Mouse (Mus musculus) midbrain, embryonic 14.5 days (tissue): Measurements from ENCODE around the gene Urgcp. TPM values are rescaled to one million over a fixed set of nuclear protein-coding genes. Genes with fewer than 3 reads are reported as not detected.

ENCODE experiments used
- ATAC-seq: fragments of 200-750 bp; cut with Nextera tagmentation; 2 replicates; pipeline ENCODE4 v1.8.0; 2017; ENCODE audit warnings: moderate number of reproducible peaks, moderate library complexity; ENCODE audit not compliant: low FRiP score, low TSS enrichment
- DNase-seq: peaks from one replicate; pipeline ENCODE4 v3.0.0-alpha.2; 2015
- H3K27ac ChIP-seq: fragments of 300-500 bp; sonication (generic); replicated peaks from 2 replicates; pipeline ENCODE4 v1.5.1; 2014; ENCODE audit warnings: mild to moderate bottlenecking, low read depth, low read length, moderate library complexity
- H3K27me3 ChIP-seq: fragments of 300-500 bp; sonication (generic); 2 replicates; pipeline ENCODE4 v1.6.1; 2014; ENCODE audit warnings: low read length, control low read depth, mixed read lengths; ENCODE audit not compliant: control insufficient read depth, insufficient read depth
- H3K36me3 ChIP-seq: fragments of 300-500 bp; sonication (generic); 2 replicates; pipeline ENCODE4 v1.6.1; 2014; ENCODE audit warnings: low read length, control low read depth; ENCODE audit not compliant: control insufficient read depth, insufficient read depth
- H3K4me1 ChIP-seq: fragments of 300-500 bp; sonication (generic); 2 replicates; pipeline ENCODE4 v1.6.1; 2014; ENCODE audit warnings: mild to moderate bottlenecking, antibody characterized with exemption, low read length, control low read depth; ENCODE audit not compliant: control insufficient read depth, insufficient read depth
- H3K4me2 ChIP-seq: fragments of 300-500 bp; sonication (generic); 2 replicates; pipeline ENCODE4 v1.6.1; 2014; ENCODE audit warnings: mild to moderate bottlenecking, low read length, moderate library complexity
- H3K4me3 ChIP-seq: fragments of 300-500 bp; sonication (generic); replicated peaks from 2 replicates; pipeline ENCODE4 v1.5.1; 2014; ENCODE audit warnings: low read depth, low read length
- H3K9ac ChIP-seq: fragments of 300-500 bp; sonication (generic); replicated peaks from 2 replicates; pipeline ENCODE4 v1.6.1; 2014; ENCODE audit warnings: mild to moderate bottlenecking, low read length, moderate library complexity
- H3K9me3 ChIP-seq: fragments of 300-500 bp; sonication (generic); 2 replicates; pipeline ENCODE4 v1.6.1; 2016; ENCODE audit warnings: low read length, control low read depth, mixed read lengths; ENCODE audit not compliant: control insufficient read depth
- WGBS: fragments of 180-500 bp; shearing (Covaris S2); extraction: QIAGEN DNeasy Blood & Tissue Kit; methylation state at CpG from one replicate; pipeline ENCODE4 v1.1.7; 2014; 5-methylcytosine and 5-hydroxymethylcytosine counted together
- polyA plus RNA-seq: library from polyadenylated mRNA; unstranded; fragments of >200 nt; fragmentation: Nextera tagmentation; extraction: Ambion mirVana; gene quantifications from 2 replicates; pipeline ENCODE4 v1.2.1, GENCODE M21; 2014

Gene Urgcp
- polyA plus RNA-seq, 1 experiment from 2014 or later: 23.9 TPM

DNA sequence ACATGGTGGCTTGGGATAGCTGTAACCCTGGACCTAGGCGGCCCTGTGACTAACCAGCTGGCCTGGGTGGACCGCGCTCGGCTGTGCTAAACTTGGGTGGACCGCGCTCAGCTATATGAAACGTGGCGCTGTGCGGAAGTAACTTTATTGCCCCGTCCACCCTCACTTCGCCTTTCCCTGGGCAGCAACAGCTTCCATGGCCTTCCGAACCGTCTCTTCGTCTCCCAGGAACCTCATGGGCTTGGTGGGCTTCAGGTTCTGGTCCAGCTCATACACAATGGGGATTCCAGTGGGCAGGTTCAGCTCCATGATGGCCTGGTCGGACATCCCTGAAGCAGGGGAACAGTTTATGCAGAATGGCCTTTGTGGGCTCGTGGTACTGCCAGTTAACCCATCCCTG lies 39.3 kb upstream of the Urgcp start:
- Histone ChIP-seq H3K4me3 (no peak overlapping the region), H3K9ac (no peak overlapping the region), H3K36me3 (peaks cover 53% of the 10 kb centered on the region), H3K4me2 (no peak overlapping the region), H3K27ac (no peak overlapping the region), H3K27me3 (no peaks in the 10 kb centered on the region), H3K9me3 (no peaks in the 10 kb centered on the region), H3K4me1 (no peaks in the 10 kb centered on the region)
- DNase-seq (no peak), ATAC-seq (no peak)
- WGBS: 95% methylated on average over 16 of the region's 16 CpGs

DNA sequence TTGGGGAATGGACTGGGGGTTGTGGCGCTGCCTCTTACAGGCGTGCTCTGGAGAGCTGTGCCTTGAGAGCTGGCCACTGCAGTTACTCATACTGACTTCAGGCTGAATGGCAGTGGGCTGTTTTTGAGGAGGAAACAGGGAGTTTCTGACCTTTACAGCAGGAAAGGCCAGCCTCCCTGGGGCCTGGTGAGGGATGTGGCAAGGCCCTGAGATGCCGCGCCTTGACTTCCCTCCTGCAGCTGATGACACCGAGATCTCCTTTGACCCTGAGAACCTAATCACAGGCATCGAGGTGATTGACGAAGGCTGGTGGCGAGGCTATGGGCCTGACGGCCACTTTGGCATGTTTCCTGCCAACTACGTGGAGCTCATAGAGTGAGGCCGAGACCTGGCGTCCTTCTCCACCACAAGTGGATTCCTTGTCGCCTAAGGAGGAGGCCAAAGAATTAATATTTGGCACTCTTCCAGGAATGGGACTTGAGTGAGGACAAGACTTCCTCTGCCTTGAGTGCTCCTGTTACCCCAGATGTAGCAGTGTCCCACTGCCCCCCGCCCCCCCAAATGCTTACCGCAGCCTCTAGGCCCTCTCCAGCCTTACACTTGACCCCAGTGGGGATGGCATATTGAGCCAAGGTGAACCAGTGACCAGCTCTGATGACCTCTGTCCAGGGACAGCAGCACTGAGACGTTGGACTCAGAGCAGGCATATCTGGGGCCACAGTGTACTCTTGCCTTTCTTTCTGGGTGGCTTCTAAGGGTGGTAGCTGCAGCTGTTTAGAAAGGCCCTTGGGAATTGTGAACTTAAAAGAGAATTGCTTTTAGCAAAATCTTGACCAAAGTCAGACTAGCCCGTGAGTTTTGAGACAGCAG lies 37.7 kb upstream of the Urgcp start:
- Histone ChIP-seq H3K4me1 (no peaks in the 10 kb centered on the region), H3K9me3 (no peaks in the 10 kb centered on the region), H3K4me3 (no peak overlapping the region), H3K27me3 (no peaks in the 10 kb centered on the region), H3K36me3 (peaks cover 69% of the 10 kb centered on the region), H3K4me2 (no peak overlapping the region), H3K27ac (no peak overlapping the region), H3K9ac (no peak overlapping the region; the same call in 1 of the 2 replicates)
- WGBS: 91% methylated on average over 17 of the region's 17 CpGs
- no peak for ATAC-seq
- DNase-seq: no peak

DNA sequence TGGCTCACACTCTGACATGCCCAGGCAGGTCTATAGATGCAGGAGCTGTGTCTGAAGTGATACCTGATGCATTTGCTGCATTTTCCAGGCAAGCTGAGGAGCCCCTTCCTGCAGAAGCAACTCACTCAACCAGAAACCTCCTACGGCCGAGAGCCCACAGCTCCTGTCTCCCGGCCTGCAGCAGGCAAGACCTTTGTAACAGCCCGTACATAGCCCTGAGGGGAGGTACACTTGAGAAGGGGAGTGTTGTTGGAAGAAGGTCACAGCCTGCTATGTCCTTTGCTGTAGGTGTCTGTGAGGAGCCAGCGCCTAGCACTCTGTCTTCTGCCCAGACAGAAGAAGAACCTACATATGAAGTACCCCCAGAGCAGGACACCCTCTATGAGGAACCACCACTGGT lies 35.8 kb upstream of the Urgcp start:
- peaks cover 86% of the 10 kb centered on the region for H3K36me3 ChIP-seq
- no peak overlapping the region for H3K4me3 ChIP-seq
- no peak overlapping the region for H3K27ac ChIP-seq
- no peaks in the 10 kb centered on the region for H3K4me1 ChIP-seq
- ATAC-seq (no peak), DNase-seq (no peak)
- H3K9me3 ChIP-seq: no peaks in the 10 kb centered on the region
- H3K4me2 ChIP-seq: no peak overlapping the region
- WGBS: 91% methylated on average over 5 of the region's 5 CpGs
- H3K9ac ChIP-seq: no peak overlapping the region
- no peaks in the 10 kb centered on the region for H3K27me3 ChIP-seq

DNA sequence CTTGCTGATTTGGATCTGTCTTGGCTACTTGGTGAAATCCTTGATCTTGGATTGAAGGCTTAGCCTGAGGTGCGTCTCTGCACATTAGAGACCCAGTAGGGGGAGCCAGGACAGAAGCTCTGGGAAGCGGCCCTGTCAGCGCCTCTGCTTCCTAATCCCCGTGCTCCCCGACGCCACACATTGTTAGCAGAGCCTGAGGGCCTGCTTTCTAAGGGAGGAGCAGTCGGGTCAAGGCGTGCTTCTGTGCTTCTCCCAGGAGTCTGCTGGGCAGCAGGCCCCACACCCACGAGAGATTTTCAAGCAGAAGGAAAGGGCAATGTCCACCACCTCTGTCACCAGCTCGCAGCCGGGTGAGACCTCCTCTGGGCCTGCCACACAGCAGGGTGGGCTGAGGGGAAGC lies 35.2 kb upstream of the Urgcp start:
- WGBS: 64% methylated on average over 11 of the region's 11 CpGs
- DNase-seq: no peak

DNA sequence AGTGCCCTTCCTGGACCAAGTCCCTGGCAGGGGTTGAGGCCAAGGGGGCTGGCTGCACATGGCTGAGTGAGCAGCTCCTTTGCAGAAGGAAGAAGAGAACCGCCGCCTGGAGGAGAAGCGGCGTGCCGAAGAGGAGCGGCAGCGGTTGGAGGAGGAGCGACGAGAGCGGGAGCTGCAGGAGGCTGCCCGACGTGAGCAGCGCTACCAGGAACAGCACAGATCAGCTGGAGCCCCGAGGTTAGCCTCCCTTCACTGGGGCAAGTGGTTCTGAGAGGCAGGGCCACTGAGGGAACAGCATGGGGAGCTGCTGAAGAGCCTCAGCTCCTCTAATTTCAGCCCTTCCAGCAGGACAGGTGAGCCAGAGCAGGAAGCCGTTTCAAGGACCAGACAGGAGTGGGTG lies 34.8 kb upstream of the Urgcp start:
- Histone ChIP-seq H3K27me3 (no peaks in the 10 kb centered on the region), H3K36me3 (peaks cover 93% of the 10 kb centered on the region), H3K4me1 (no peaks in the 10 kb centered on the region), H3K4me2 (no peak overlapping the region), H3K9me3 (no peaks in the 10 kb centered on the region), H3K9ac (no peak overlapping the region), H3K27ac (no peak overlapping the region), H3K4me3 (no peak overlapping the region)
- no peak for ATAC-seq
- WGBS: 79% methylated on average over 15 of the region's 15 CpGs
- no peak for DNase-seq

More for the DNA sequence above, 35.2 kb upstream of the Urgcp start:
- ATAC-seq: no peak
- Histone ChIP-seq H3K4me1 (no peaks in the 10 kb centered on the region), H3K36me3 (peaks cover 88% of the 10 kb centered on the region), H3K9ac (no peak overlapping the region), H3K9me3 (no peaks in the 10 kb centered on the region), H3K27ac (no peak overlapping the region), H3K27me3 (no peaks in the 10 kb centered on the region), H3K4me3 (no peak overlapping the region), H3K4me2 (no peak overlapping the region)

DNA sequence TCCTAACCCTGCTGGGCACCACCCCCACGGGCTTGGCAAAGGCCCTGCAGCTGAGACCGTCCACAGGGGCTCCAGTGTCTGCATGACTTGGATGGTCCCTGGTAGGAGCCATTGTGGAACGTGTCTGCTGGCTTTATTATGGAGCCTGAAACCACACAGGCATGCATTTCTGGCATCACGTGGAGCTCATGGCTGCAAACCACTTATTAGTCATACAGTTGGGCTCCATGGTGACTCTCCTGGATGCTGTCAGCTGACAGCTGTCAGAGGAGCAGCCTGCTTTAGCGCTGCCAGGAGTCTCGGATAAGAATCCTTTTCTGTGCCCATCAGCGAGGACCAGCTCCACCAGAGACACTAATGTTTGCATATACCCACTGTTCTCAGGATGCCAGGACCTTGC lies 33.5 kb upstream of the Urgcp start:
- Histone ChIP-seq H3K9me3 (no peaks in the 10 kb centered on the region), H3K4me2 (no peak overlapping the region), H3K27me3 (no peaks in the 10 kb centered on the region), H3K27ac (no peak overlapping the region), H3K4me3 (no peak overlapping the region), H3K9ac (no peak overlapping the region), H3K4me1 (no peaks in the 10 kb centered on the region), H3K36me3 (peaks cover 90% of the 10 kb centered on the region)
- 89% methylated on average over 7 of the region's 7 CpGs for WGBS
- DNase-seq: no peak
- ATAC-seq: no peak

DNA sequence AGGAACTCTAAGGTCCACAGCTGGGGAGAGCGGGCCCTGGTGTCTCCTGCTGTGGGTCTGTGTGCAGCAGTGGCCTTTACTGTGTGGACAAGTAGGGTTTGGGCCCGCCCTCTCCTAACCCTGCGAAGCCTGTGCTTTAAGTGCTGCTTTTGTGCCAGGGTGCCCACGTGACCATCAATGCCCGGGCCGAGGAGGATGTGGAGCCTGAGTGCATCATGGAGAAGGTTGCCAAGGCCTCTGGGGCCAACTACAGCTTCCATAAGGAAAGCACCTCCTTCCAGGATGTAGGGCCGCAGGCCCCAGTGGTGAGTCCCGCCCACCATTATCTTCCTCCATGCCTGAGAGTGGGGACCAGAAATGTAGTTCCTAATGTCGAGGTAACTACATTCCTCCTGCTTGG lies 33.1 kb upstream of the Urgcp start:
- Histone ChIP-seq H3K27me3 (no peaks in the 10 kb centered on the region), H3K27ac (no peak overlapping the region), H3K9me3 (no peaks in the 10 kb centered on the region), H3K36me3 (peaks cover 88% of the 10 kb centered on the region), H3K4me3 (no peak overlapping the region), H3K9ac (no peak overlapping the region), H3K4me1 (no peaks in the 10 kb centered on the region), H3K4me2 (no peak overlapping the region)
- no peak for ATAC-seq
- WGBS: 93% methylated on average over 9 of the region's 9 CpGs
- DNase-seq: no peak

DNA sequence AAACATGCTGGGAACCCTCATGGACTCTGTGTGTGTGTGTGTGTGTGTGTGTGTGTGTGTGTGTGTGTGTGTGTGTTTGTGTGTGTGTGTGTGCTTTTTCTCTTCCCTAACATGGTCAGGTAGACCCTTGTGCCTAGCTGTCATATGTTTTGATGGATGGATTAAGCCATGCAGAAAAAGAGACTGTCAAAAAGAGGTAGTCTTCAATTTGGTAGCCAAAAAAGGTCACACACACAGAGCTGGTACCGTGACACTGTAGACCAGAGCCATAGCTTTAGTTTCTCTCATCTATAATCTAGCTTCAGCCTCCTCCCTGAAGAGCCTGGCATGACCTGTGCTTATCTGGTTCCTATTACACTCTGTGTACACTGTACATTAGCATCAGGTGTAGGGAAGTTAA lies 28.3 kb upstream of the Urgcp start:
- H3K9me3 ChIP-seq: no peaks in the 10 kb centered on the region
- DNase-seq: no peak
- H3K36me3 ChIP-seq: peaks cover 41% of the 10 kb centered on the region
- no peak overlapping the region for H3K27ac ChIP-seq
- H3K4me1 ChIP-seq: peaks cover 19% of the 10 kb centered on the region
- no peak overlapping the region for H3K9ac ChIP-seq
- WGBS: 94% methylated on average over 1 of the region's 1 CpGs
- H3K4me2 ChIP-seq: no peak overlapping the region
- H3K4me3 ChIP-seq: no peak overlapping the region
- no peak for ATAC-seq
- no peaks in the 10 kb centered on the region for H3K27me3 ChIP-seq

DNA sequence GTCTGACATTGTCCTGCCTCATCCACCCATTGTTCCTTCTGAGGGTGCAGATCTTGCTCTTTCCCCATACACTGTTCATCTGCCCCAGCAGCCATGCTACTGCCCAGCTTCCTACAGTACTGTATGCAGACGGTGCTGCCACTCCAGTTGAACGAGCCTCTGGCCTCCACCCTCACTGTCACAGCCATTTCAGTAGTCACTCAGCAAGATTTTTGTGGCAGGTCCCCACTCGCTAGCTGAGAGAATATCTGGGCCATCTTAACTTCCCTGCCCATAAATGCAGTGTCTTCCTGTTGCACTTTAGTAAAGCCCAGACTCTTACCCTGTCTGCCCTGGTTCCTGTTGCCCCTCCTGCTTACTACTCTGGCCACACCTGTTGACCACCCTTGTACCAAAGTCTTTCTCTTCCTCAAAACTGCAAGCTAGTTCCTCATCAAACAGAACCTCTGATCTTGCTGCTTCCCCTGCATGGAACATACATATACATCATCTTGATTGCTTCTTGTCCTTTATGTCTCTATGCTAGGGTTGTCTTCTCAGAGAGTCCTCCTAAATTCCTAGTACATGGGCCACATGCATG lies 27.7 kb upstream of the Urgcp start:
- no peak for DNase-seq
- WGBS: 89% methylated on average over 3 of the region's 3 CpGs
- H3K9me3 ChIP-seq: no peaks in the 10 kb centered on the region
- no peak overlapping the region for H3K27ac ChIP-seq
- H3K4me3 ChIP-seq: peak overlapping the region; percentile 87
- peak overlapping the region; percentile 69 for H3K4me2 ChIP-seq
- H3K4me1 ChIP-seq: peaks cover 19% of the 10 kb centered on the region
- peaks cover 35% of the 10 kb centered on the region for H3K36me3 ChIP-seq
- H3K27me3 ChIP-seq: no peaks in the 10 kb centered on the region
- no peak for ATAC-seq
- H3K9ac ChIP-seq: no peak overlapping the region
